Mouse (Mus musculus): Measurements from ENCODE around the gene Selenom. TPM values are rescaled to one million over a fixed set of nuclear protein-coding genes. Genes with fewer than 3 reads are reported as not detected.

Gene Selenom
- 56.9 TPM for polyA plus RNA-seq (2014; fragmentation: Illumina TruSeq; extraction: RNeasy Lipid Tissue Mini Kit (QIAGEN cat#74804); ENCODE audit: low read depth, low replicate concordance)

GRCm38 (mm10) chr11:3514529-3515054 is at the start of gene Selenom:
Gene Selenom (plus strand): TSS chr11:3514684.

DNA sequence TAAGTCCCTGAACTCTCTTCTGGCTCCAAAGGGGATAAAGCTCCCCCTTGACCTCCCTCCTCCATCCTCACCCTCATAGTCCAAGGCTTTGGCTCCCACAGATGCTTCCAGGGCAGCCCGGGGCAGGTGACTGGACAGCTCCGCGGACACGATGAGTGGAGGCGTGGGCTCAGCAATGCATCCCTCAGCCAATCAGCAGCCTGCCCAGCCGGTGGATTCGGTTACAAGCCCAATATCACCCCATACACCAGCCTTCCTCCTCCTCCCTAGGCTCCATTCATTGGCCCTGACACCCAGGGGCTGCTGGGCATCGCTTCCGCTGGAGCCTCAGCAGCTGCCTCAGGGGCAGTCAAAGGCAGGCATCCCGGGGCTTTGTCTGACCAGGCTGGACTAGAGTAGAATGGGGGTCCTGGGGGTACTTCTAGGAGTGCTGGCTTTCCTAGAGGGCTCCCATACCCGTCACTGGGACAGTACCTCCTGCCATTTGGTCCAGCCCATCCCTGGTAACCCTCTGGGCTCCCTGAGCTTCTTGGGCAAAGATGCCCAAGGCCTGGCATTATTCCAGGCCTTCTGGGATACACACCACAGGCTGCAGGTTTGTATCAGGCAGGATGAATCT is 26.4 kb upstream of the Selenom start, which contains the start of gene Pla2g3:
Gene Pla2g3 (plus strand): TSS at position 333 of the 619 bp plus-strand sequence.

GRCm38 (mm10) chr11:3540451-3541085 is 26.1 kb downstream of the Selenom start, which contains the start of gene Smtn:
Gene Smtn (minus strand): TSS chr11:3540612.

Other genes with a start within 250 kb of the Selenom start
- gene Drg1, start 248.3 kb upstream of the Selenom start, polyA plus RNA-seq (2014; fragmentation: Illumina TruSeq; extraction: RNeasy Lipid Tissue Mini Kit (QIAGEN cat#74804); ENCODE audit: low read depth, low replicate concordance): 67.9 TPM
- gene Patz1, start 225.8 kb upstream of the Selenom start, polyA plus RNA-seq (2014; fragmentation: Illumina TruSeq; extraction: RNeasy Lipid Tissue Mini Kit (QIAGEN cat#74804); ENCODE audit: low read depth, low replicate concordance): 37.4 TPM
- 22.2 TPM for gene Pik3ip1, start 184.3 kb upstream of the Selenom start, polyA plus RNA-seq (2014; fragmentation: Illumina TruSeq; extraction: RNeasy Lipid Tissue Mini Kit (QIAGEN cat#74804); ENCODE audit: low read depth, low replicate concordance)
- gene Limk2, start 105.5 kb upstream of the Selenom start, polyA plus RNA-seq (2014; fragmentation: Illumina TruSeq; extraction: RNeasy Lipid Tissue Mini Kit (QIAGEN cat#74804); ENCODE audit: low read depth, low replicate concordance): 53.4 TPM
- 30.8 TPM for gene Rnf185, start 62.3 kb upstream of the Selenom start, polyA plus RNA-seq (2014; fragmentation: Illumina TruSeq; extraction: RNeasy Lipid Tissue Mini Kit (QIAGEN cat#74804); ENCODE audit: low read depth, low replicate concordance)
- gene Pla2g3, start 26.4 kb upstream of the Selenom start, polyA plus RNA-seq (2014; fragmentation: Illumina TruSeq; extraction: RNeasy Lipid Tissue Mini Kit (QIAGEN cat#74804); ENCODE audit: low read depth, low replicate concordance): 1.1 TPM
- 2.9 TPM for gene Inpp5j, start 9.9 kb upstream of the Selenom start, polyA plus RNA-seq (2014; fragmentation: Illumina TruSeq; extraction: RNeasy Lipid Tissue Mini Kit (QIAGEN cat#74804); ENCODE audit: low read depth, low replicate concordance)
- gene Smtn, start 25.9 kb downstream of the Selenom start, polyA plus RNA-seq (2014; fragmentation: Illumina TruSeq; extraction: RNeasy Lipid Tissue Mini Kit (QIAGEN cat#74804); ENCODE audit: low read depth, low replicate concordance): 38.2 TPM
- 20.3 TPM for gene Morc2a, start 134.5 kb downstream of the Selenom start, polyA plus RNA-seq (2014; fragmentation: Illumina TruSeq; extraction: RNeasy Lipid Tissue Mini Kit (QIAGEN cat#74804); ENCODE audit: low read depth, low replicate concordance)

Data from adipose tissue, adult 10 weeks (tissue).